Mouse (Mus musculus) hindbrain, embryonic 15.5 days (tissue): ENCODE data around the gene Actr2. TPM values are rescaled to one million over a fixed set of nuclear protein-coding genes. Genes with fewer than 3 reads are reported as not detected.
"Not testable (repeated sequence)": the region's sequence is repeated elsewhere in the genome, so short reads cannot be mapped to it uniquely, and the experiment has no call there.

Source experiments
- ATAC-seq: fragments of 200-750 bp; cut with Nextera tagmentation; 2 replicates; pipeline ENCODE4 v1.8.0; 2017; ENCODE audit warnings: low read depth, moderate number of reproducible peaks, moderate TSS enrichment; ENCODE audit not compliant: low FRiP score
- H3K27ac ChIP-seq: fragments of 300-500 bp; sonication (generic); replicated peaks from 2 replicates; pipeline ENCODE4 v1.5.1; 2015; ENCODE audit warnings: mild to moderate bottlenecking, inconsistent platforms
- H3K27me3 ChIP-seq: fragments of 300-500 bp; sonication (generic); 2 replicates; pipeline ENCODE4 v1.6.1; 2015; ENCODE audit warnings: control low read depth, inconsistent platforms
- H3K36me3 ChIP-seq: fragments of 300-500 bp; sonication (generic); 2 replicates; pipeline ENCODE4 v1.6.1; 2015; ENCODE audit warnings: control low read depth, inconsistent platforms
- H3K4me1 ChIP-seq: fragments of 300-500 bp; sonication (generic); replicated peaks from 2 replicates; pipeline ENCODE4 v1.6.1; 2015; ENCODE audit warnings: control low read depth, inconsistent platforms
- H3K4me2 ChIP-seq: fragments of 300-500 bp; sonication (generic); 2 replicates; pipeline ENCODE4 v1.6.1; 2015; ENCODE audit warnings: moderate library complexity, mild to moderate bottlenecking, inconsistent platforms
- H3K4me3 ChIP-seq: fragments of 300-500 bp; sonication (generic); 2 replicates; pipeline ENCODE4 v1.5.1; 2015; ENCODE audit warnings: mild to moderate bottlenecking, inconsistent platforms
- H3K9ac ChIP-seq: fragments of 300-500 bp; sonication (generic); 2 replicates; pipeline ENCODE4 v1.6.1; 2015; ENCODE audit warnings: inconsistent platforms
- H3K9me3 ChIP-seq: fragments of 300-500 bp; sonication (generic); 2 replicates; pipeline ENCODE4 v1.6.1; 2016; ENCODE audit warnings: control low read depth, inconsistent platforms
- WGBS: fragments of 180-500 bp; shearing (Covaris S2); methylation state at CpG from one replicate; pipeline ENCODE4 v1.1.7; 2015; 5-methylcytosine and 5-hydroxymethylcytosine counted together
- polyA plus RNA-seq: library from polyadenylated mRNA; unstranded; fragments of >200 nt; fragmentation: Nextera tagmentation; extraction: Ambion mirVana; gene quantifications from 2 replicates; pipeline ENCODE4 v1.2.1, GENCODE M21; 2015

Actr2 gene
- polyA plus RNA-seq, 1 experiment from 2014 or later = 156 TPM

DNA sequence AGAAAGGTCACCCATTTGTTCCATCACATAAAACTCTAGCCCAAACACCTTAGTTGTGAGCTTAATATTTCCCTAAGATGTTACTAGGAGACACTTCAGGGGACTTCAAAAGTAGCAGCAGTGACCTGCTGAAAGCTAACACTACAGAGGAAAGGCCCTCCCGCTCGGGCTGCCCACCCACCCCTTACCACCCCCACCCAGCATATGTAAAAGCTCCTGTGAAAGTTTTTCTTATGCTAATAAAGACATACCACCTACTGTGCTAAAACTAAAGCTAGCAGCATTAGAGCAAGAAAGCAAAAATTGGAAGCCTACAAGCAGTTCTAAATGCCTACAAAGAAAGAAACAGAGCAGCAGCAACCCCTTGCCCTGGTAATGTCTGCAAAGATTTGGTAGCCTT lies 48.6 kb downstream of the Actr2 start:
- not testable (repeated sequence) for H3K4me3 ChIP-seq, H3K4me1 ChIP-seq, H3K27ac ChIP-seq, ATAC-seq, H3K9me3 ChIP-seq, H3K4me2 ChIP-seq, H3K9ac ChIP-seq, H3K27me3 ChIP-seq
- 3% methylated on average over 2 of the region's 2 CpGs for WGBS
- H3K36me3 ChIP-seq = peaks cover 28% of the 10 kb centered on the region

DNA sequence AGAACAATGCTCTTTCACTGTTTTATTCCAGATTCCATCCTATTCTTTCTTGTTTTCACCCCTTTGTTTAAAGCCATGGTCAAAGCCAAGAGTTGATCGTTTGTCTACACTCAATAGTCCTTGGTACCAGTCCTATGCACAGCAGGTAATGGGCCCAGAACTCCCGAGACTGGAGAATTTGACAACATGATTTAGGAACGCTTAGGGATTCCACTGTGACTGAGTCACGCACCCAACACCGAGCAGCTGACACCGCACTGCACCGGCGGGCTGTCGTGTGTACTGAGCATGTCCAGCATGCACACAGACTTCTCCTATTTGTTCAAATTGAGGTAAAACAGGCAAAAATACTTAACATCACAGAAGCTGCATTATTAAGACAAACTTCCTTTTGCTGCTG lies 49.9 kb downstream of the Actr2 start:
- 75% methylated on average over 9 of the region's 9 CpGs for WGBS
- not testable (repeated sequence) for H3K4me1 ChIP-seq, ATAC-seq, H3K9me3 ChIP-seq, H3K27me3 ChIP-seq, H3K4me2 ChIP-seq, H3K27ac ChIP-seq, H3K4me3 ChIP-seq, H3K9ac ChIP-seq
- H3K36me3 ChIP-seq = peaks cover 29% of the 10 kb centered on the region

DNA sequence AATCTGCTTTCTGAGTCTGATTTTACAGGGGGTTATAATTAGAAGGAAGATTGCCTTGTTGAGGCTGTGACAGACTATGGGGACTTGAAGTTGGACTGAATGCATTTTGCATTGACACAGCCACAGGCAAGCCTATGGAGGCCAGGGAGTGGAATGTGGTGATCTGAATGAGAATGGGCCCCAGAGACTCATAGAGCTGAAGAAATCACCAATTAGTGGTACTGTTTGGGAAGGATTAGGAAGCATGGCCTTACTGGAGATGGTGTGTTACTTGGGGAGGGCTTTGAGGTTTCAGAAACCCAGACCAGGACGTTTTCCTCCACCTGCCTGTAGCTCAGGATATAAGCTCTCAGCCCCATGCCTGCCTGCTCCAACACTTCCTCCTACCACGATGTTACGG lies 53.0 kb downstream of the Actr2 start:
- 88% methylated on average over 3 of the region's 3 CpGs for WGBS
- no peaks in the 10 kb centered on the region for H3K27me3 ChIP-seq
- no peak overlapping the region for H3K27ac ChIP-seq
- H3K9ac ChIP-seq = no peak overlapping the region
- no peak overlapping the region for H3K4me2 ChIP-seq
- no peaks in the 10 kb centered on the region for H3K9me3 ChIP-seq
- no peak for ATAC-seq
- H3K36me3 ChIP-seq = peaks cover 38% of the 10 kb centered on the region
- H3K4me1 ChIP-seq = no peaks in the 10 kb centered on the region
- H3K4me3 ChIP-seq = no peak overlapping the region

DNA sequence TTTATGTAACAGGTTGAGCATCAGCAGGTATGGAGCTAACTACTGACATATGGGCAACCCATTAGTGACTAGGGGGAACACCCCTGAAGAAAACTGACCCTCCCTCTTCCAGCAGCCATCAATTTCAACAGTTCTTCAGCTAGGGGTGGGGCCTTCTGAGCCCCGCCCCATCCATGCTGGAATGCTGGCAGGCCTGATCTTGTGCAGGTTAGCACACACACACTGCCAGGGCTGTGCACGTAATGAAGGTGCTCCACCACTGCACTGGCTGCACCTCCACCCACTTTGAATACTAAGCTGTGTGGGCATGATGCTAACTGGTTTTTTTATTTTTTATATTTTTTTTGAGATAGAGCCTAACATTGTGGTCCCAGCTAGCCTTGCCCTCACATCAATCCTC lies 55.3 kb downstream of the Actr2 start:
- no peak overlapping the region for H3K4me2 ChIP-seq
- no peak; the same call in 1 of the 2 replicates for ATAC-seq
- no peaks in the 10 kb centered on the region for H3K27me3 ChIP-seq
- no peak overlapping the region for H3K27ac ChIP-seq
- peaks cover 38% of the 10 kb centered on the region for H3K36me3 ChIP-seq
- H3K9me3 ChIP-seq = no peaks in the 10 kb centered on the region
- no peak overlapping the region for H3K9ac ChIP-seq
- WGBS = 100% methylated on average over 2 of the region's 2 CpGs
- H3K4me1 ChIP-seq = no peaks in the 10 kb centered on the region
- no peak overlapping the region for H3K4me3 ChIP-seq

DNA sequence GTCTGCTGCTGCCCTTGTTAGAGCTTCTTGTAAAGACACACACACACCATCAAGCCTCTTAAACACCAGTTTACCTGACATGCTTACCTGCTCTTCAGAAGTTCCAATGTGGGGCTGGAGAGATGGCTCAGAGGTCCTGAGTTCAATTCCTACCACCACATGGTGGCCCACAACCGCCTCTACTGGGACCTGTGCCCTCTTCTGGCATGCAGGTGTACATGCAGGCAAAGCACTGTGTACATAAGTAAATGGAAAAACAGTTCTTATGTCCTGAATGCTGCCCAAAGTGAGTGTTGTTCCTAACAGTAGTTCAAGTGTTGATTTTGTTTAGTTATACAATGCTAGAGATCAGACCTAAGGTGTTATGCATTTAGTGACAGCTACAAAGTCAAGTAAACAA lies 56.5 kb downstream of the Actr2 start:
- H3K9ac ChIP-seq = no peak overlapping the region
- ATAC-seq = no peak
- no peak overlapping the region for H3K27ac ChIP-seq
- H3K4me3 ChIP-seq = no peak overlapping the region
- H3K36me3 ChIP-seq = peaks cover 38% of the 10 kb centered on the region
- no peaks in the 10 kb centered on the region for H3K9me3 ChIP-seq
- no peak overlapping the region for H3K4me2 ChIP-seq
- no peaks in the 10 kb centered on the region for H3K27me3 ChIP-seq
- WGBS = 90% methylated on average over 1 of the region's 1 CpGs
- no peaks in the 10 kb centered on the region for H3K4me1 ChIP-seq

DNA sequence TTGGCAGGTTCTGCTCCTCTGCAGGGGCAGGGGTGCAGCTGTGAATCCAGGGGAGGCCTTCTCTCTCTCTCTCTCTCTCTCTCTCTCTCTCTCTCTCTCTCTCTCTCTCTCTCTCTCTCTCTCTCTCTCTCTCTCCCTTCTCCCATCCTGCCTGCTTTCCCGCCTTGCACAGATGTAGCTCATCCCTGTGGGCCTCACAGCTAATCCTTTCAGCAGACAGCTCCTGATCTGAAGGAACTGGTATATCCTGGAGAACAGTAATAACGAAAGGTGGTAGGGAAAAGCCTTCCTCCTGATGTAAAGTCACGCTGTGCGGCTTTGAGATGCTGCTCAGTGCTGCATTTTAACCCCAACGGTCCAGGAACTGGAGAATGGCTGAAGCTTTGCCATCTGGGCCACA lies 58.1 kb downstream of the Actr2 start:
- peak overlapping the region; percentile 34; the same call in 1 of the 2 replicates for H3K27ac ChIP-seq
- H3K9me3 ChIP-seq = no peaks in the 10 kb centered on the region
- H3K27me3 ChIP-seq = no peaks in the 10 kb centered on the region
- H3K9ac ChIP-seq = no peak overlapping the region
- 0 out of 2 replicates have a peak, but pooled peaks have one; percentile 28 for ATAC-seq
- 39% methylated on average over 5 of the region's 5 CpGs for WGBS
- H3K4me3 ChIP-seq = no peak overlapping the region
- peaks cover 28% of the 10 kb centered on the region for H3K36me3 ChIP-seq
- no peak overlapping the region for H3K4me2 ChIP-seq
- H3K4me1 ChIP-seq = no peaks in the 10 kb centered on the region

DNA sequence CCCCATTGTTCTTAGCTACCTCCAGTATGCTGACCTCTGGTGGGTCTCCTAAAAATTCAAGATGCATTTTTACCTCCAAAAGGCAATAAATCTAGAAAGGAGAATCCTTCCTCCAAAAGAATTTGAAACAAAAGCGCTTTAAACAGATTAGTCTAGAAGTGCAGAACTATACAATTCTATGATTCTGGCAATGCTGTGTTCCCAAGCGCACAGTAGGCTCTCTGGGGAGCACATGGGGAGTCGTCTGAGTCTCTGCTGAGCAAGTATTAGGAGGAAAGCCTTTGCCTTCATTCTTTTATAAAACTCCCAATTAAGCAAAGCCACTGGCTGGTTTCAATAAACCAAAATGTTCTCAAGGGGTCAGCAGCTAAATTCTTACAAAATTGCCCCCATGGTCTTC lies 58.8 kb downstream of the Actr2 start:
- Histone ChIP-seq H3K27me3 (no peaks in the 10 kb centered on the region), H3K27ac (no peak overlapping the region), H3K4me2 (no peak overlapping the region), H3K9ac (no peak overlapping the region), H3K4me3 (no peak overlapping the region), H3K9me3 (no peaks in the 10 kb centered on the region), H3K36me3 (peaks cover 23% of the 10 kb centered on the region), H3K4me1 (no peaks in the 10 kb centered on the region)
- 76% methylated on average over 3 of the region's 3 CpGs for WGBS
- no peak for ATAC-seq

DNA sequence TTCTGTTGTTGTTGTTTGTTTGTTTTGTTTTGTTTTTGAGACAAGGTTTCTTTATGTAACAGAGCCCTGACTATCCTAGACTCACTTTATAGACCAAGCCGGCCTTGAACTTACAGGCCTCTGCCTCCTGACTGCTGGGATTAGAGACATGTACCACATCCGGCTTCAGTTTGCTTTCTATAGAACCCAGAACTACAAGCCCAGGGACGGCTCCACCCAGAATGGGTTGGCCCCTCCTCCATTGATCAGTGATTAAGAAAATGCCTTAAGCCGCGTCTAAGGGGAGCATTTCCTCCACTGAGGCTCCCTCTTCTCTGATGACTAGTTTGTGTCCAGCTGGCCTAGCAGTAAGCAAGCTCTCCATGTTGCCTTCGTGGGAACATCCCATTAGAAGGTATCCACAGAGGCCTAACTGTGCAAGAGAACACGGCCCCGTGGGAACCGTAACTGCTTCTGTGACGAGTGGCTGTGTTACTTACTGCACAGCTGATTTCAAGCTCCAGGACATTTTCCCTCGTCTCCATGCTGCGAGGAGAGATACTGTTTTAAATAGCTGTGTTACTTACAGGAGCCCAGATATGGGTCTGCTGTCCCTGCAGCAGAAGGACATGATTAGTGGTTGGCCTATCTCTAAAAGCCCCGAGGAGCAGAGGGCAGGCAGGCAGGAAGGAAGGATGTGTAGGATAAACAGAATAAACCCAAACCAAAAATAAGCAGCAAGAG lies 59.7 kb downstream of the Actr2 start:
- no peak overlapping the region; the same call in 1 of the 2 replicates for H3K27ac ChIP-seq
- no peaks in the 10 kb centered on the region for H3K27me3 ChIP-seq
- no peaks in the 10 kb centered on the region for H3K9me3 ChIP-seq
- no peak overlapping the region for H3K4me3 ChIP-seq
- WGBS = 55% methylated on average over 13 of the region's 13 CpGs
- H3K4me1 ChIP-seq = no peaks in the 10 kb centered on the region
- H3K9ac ChIP-seq = no peak overlapping the region
- no peak overlapping the region for H3K4me2 ChIP-seq
- no peak for ATAC-seq
- peaks cover 20% of the 10 kb centered on the region for H3K36me3 ChIP-seq

DNA sequence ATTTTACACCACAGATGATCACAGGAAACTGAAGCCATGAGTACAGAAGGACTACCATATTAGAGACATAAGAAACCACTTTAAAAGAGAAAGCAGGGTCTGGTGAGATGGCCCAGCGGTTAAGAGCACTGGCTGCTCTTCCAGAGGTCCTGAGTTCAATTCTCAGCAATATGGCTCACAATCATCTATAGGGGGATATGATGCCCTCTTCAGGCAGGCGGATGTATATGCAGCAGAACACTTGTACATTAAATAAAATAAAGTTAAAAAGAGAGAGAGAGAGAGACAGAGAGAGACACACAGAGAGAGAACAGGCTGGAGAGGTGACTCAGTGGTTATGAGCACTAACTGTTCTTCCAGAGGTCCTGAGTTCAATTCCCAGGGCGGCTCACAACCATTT lies 67.1 kb downstream of the Actr2 start:
- no peaks in the 10 kb centered on the region for H3K9me3 ChIP-seq
- 65% methylated on average over 3 of the region's 3 CpGs for WGBS
- no peaks in the 10 kb centered on the region for H3K36me3 ChIP-seq
- no peak for ATAC-seq
- no peaks in the 10 kb centered on the region for H3K27me3 ChIP-seq
- no peak overlapping the region for H3K9ac ChIP-seq
- H3K4me2 ChIP-seq = no peak overlapping the region
- no peak overlapping the region for H3K4me3 ChIP-seq
- no peak overlapping the region for H3K27ac ChIP-seq
- peaks cover 5% of the 10 kb centered on the region; the same call in 1 of the 2 replicates for H3K4me1 ChIP-seq

DNA sequence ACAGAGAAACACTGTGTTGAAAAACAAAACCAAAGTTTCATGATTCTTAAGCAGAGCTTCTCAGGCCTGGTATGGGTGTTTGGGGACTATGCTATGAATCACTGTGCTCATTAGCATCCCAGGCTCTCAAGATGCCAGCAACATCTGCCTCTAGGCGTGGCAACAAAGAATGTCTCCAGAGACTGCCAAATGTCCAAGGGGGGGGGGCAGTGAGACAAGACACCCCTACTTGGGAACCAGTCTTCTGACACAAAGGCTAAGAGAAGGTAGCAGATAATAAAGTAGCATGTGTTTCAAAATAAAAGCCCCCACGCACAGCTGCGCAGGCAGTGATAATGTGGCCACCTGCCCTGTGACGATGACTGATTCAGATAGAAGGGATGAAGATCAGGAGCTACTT lies 69.5 kb downstream of the Actr2 start:
- no peak overlapping the region for H3K9ac ChIP-seq
- H3K4me2 ChIP-seq = no peak overlapping the region
- H3K36me3 ChIP-seq = no peaks in the 10 kb centered on the region
- peaks cover 15% of the 10 kb centered on the region for H3K4me1 ChIP-seq
- H3K27ac ChIP-seq = no peak overlapping the region
- 64% methylated on average over 4 of the region's 4 CpGs for WGBS
- H3K27me3 ChIP-seq = no peaks in the 10 kb centered on the region
- H3K4me3 ChIP-seq = no peak overlapping the region
- no peak for ATAC-seq
- no peaks in the 10 kb centered on the region for H3K9me3 ChIP-seq

DNA sequence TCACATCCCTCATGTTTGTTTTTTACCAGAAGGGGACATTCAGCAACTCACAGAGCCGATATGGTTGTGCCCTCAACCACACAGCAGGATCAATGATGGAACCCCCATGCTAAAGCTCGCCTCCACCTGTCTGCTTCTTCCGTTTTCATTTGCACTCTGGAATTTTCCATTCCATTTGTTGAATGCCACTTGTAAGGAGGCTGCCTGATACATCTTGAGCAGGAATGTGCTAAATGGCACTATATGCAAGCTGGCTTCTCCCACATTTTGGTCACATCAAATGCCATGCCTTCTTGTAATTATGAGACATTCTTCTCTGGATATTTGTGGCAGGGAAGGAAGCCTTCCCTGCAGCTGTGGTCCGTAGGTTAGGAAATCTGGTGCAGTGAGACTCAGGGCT lies 70.6 kb downstream of the Actr2 start:
- Histone ChIP-seq H3K27me3 (no peaks in the 10 kb centered on the region), H3K9ac (no peak overlapping the region), H3K4me1 (peaks cover 16% of the 10 kb centered on the region), H3K27ac (no peak overlapping the region), H3K36me3 (no peaks in the 10 kb centered on the region), H3K9me3 (no peaks in the 10 kb centered on the region), H3K4me3 (no peak overlapping the region), H3K4me2 (no peak overlapping the region)
- no peak for ATAC-seq
- 70% methylated on average over 4 of the region's 4 CpGs for WGBS

DNA sequence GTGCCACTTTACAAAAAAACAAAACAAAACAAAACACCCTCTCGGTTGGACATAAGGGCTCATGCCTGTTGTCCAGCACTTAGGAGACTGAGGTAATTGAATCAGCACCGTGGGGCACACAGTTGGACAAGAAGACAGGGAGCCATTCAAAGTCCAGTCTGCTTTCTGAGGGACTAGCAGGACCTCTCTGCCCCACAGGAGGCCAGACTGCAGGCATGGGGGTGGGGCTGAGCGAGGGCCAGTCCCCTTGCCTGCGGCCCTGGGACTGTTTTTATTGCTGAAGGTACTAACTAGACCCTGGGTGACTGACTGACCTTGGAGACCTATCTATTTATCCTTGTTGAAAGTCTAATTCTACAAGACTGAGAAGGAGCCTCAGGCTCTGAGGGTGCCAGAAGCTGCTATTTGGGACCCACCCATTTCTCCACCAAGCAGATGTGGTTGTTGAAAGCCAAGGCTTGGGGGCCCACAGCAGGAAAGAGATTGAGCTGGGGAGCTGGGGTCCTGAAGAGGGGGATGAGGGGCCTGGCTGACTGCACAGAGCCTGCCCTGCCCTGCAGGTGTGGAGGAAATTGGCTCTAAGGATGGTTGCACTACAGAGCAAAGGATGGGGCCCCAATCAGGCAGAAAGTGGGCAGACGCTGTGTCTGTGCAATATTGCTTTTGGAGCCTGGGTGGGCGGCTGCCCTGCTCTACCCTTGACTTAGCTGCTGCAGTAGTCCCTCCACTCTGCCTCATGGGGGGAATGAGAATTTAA lies 71.4 kb downstream of the Actr2 start:
- Histone ChIP-seq H3K4me3 (no peak overlapping the region), H3K27ac (no peak overlapping the region), H3K9ac (no peak overlapping the region), H3K27me3 (no peaks in the 10 kb centered on the region), H3K4me2 (no peak overlapping the region), H3K9me3 (no peaks in the 10 kb centered on the region), H3K36me3 (no peaks in the 10 kb centered on the region), H3K4me1 (peaks cover 16% of the 10 kb centered on the region)
- WGBS = 20% methylated on average over 6 of the region's 6 CpGs
- ATAC-seq = no peak
